Mouse (Mus musculus) adrenal gland, postnatal 25 days (tissue): ENCODE data around the gene C8b. TPM values are rescaled to one million over a fixed set of nuclear protein-coding genes. Genes with fewer than 3 reads are reported as not detected.

Experiments
- DNase-seq: peaks from one replicate; pipeline ENCODE4 v3.0.0; 2021; ENCODE audit warnings: mixed read lengths
- total RNA-seq: library from RNA; stranded (reverse); gene quantifications from 2 replicates; pipeline ENCODE4 v1.2.3, GENCODE M21; 2021

The C8b gene
- total RNA-seq, 1 experiment from 2014 or later, result 0.21 TPM

- no peak for DNase-seq
Measured at GRCm38 (mm10) chr4:104810710-104811286, 44.7 kb downstream of the C8b start.

DNA sequence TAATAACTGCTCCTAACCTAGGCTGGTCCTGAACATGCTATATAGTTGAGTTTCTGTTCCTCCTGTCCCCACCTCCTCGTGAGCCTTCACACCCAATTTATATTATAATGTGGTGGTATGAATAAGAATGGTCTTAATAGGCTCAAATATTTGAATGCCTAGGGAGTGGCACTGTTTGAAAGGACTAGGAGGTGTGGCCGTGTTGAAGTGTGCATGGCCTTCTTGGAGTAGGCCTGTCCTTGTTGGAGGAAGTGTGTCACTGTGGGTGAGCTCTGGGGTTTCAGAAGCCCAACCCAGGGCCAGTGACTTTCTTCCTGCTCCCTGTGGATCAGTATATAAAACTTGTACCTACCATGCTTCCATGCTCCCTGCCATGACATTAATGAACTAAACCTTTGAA lies 47.5 kb downstream of the C8b start:
- DNase-seq, result no peak

- DNase-seq, result no peak
Measured at GRCm38 (mm10) chr4:104816519-104817232, 50.6 kb downstream of the C8b start.

- no peak for DNase-seq
Measured at GRCm38 (mm10) chr4:104817509-104817908, 51.4 kb downstream of the C8b start.

DNA sequence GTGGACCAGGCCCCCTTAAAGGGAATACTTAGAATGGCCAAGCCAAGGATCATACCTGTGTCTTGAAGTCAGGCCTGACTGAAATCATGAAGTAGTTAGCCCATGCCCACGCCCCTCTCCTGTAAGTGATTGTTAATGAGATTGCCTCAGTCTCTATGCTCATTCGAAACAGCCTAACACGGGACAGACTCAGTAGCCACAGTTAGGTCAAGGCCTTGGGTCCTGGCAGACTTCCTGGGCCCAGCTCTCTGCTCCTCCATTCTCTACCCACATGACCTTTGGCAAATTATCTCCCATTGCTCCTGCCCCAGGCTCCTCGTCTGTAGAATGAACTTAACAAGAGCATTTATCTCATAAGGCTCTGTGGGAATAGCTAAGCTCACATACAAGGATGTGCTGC lies 52.9 kb downstream of the C8b start:
- DNase-seq, result peak; percentile 26

GRCm38 (mm10) chr4:104819891-104820290 lies 53.8 kb downstream of the C8b start:
- no peak for DNase-seq

- DNase-seq, result peak; percentile 19
Measured at GRCm38 (mm10) chr4:104823597-104824101, 57.5 kb downstream of the C8b start.

DNA sequence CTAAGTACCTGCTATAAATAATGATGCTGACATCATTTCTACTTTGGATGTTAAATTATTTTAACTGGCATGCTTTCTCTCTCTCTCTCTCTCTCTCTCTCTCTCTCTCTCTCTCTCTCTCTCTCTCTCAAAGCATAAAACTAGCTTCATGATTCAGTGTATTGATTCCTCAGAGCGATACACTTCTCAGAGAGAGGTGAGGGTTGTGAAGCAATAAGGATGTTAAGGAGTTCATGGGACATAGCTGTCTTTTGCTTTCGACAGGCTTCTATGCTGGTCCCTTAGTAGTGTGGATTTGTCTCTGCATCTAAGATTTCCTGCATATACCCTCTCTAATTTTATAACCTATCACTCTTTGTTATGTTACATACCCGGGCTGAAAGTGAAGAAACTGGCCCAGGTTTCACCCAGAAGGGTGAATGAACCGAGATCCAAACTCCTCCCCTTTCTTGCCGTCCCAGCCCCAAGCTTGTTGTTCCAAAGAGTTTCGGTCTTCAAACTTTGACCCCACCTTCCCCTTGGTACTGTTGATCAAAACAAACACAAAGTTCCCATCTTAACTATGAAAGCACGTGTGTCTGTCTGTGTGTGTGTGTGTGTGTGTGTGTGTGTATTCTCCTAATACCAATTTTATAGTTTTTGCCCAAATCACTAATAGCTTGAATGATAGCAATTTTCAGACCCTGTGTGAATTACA lies 58.4 kb downstream of the C8b start:
- no peak for DNase-seq

- no peak for DNase-seq
Measured at GRCm38 (mm10) chr4:104828939-104829338, 62.8 kb downstream of the C8b start.

- DNase-seq, result no peak
Measured at GRCm38 (mm10) chr4:104835096-104835495, 69.0 kb downstream of the C8b start.

- DNase-seq, result no peak
Measured at GRCm38 (mm10) chr4:104838342-104838741, 72.2 kb downstream of the C8b start.

DNA sequence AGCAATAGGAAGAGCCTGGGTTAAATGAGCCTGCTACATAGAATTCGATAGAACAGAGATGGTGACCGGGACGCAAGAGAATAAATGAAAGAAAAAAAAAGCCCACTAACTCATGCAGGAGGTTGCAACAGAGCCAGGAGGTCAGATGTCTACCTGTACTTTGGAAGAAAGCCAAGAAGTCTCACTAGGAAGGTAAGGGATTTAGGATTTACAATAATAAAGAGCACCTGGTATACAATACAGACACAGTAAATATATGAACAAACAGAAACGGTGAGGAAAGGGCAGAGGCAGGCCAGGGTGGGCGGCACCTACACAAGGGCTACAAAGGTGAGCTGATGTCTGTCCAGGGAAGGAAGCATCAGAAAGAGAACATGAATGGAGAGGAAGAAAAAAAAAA lies 76.1 kb downstream of the C8b start:
- no peak for DNase-seq

- no peak for DNase-seq
Measured at GRCm38 (mm10) chr4:104843546-104843945, 77.4 kb downstream of the C8b start.

Other genes starting within 250 kb of the C8b start
- not detected in 2 replicates for gene Gm17662, start 91.0 kb downstream of the C8b start, total RNA-seq
- gene C8a, start 110.1 kb downstream of the C8b start, total RNA-seq, result 0.24 and 2.3 TPM in 2 replicates
- gene Fyb2, start 147.1 kb downstream of the C8b start, total RNA-seq, result 0.67 and 0.94 TPM in 2 replicates